Mouse (Mus musculus) limb, embryonic 11.5 days (tissue): ENCODE measurements around the gene Diras1. TPM values are rescaled to one million over a fixed set of nuclear protein-coding genes. Genes with fewer than 3 reads are reported as not detected.

Experiments used
- ATAC-seq: fragments of 200-750 bp; cut with Nextera tagmentation; 2 replicates; pipeline ENCODE4 v1.8.0; 2017; ENCODE audit warnings: low read depth; ENCODE audit not compliant: insufficient number of reproducible peaks, low FRiP score, low TSS enrichment
- DNase-seq: peaks from one replicate; pipeline ENCODE4 v3.0.0-alpha.2; 2015; ENCODE audit warnings: low spot score
- H3K27ac ChIP-seq: fragments of 300-500 bp; sonication (generic); replicated peaks from 2 replicates; pipeline ENCODE4 v1.5.1; 2014; ENCODE audit warnings: low read depth, mild to moderate bottlenecking, low read length
- H3K27me3 ChIP-seq: fragments of 300-500 bp; sonication (generic); 2 replicates; pipeline ENCODE4 v1.6.1; 2014; ENCODE audit warnings: mild to moderate bottlenecking, low read length, mixed read lengths; ENCODE audit not compliant: control insufficient read depth, insufficient read depth
- H3K36me3 ChIP-seq: fragments of 300-500 bp; sonication (generic); 2 replicates; pipeline ENCODE4 v1.6.1; 2014; ENCODE audit warnings: mild to moderate bottlenecking, low read length, moderate library complexity, mixed read lengths; ENCODE audit not compliant: control insufficient read depth, insufficient read depth
- H3K4me1 ChIP-seq: fragments of 300-500 bp; sonication (generic); 2 replicates; pipeline ENCODE4 v1.6.1; 2014; ENCODE audit warnings: low read length, mixed read lengths; ENCODE audit not compliant: control insufficient read depth, insufficient read depth
- H3K4me2 ChIP-seq: fragments of 300-500 bp; sonication (generic); 2 replicates; pipeline ENCODE4 v1.6.1; 2014; ENCODE audit warnings: low read depth, mild to moderate bottlenecking, moderate library complexity; ENCODE audit not compliant: severe bottlenecking
- H3K4me3 ChIP-seq: fragments of 300-500 bp; sonication (generic); 2 replicates; pipeline ENCODE4 v1.5.1; 2014; ENCODE audit warnings: low read depth, low read length
- H3K9ac ChIP-seq: fragments of 300-500 bp; sonication (generic); 2 replicates; pipeline ENCODE4 v1.6.1; 2014; ENCODE audit warnings: mild to moderate bottlenecking, low read length
- H3K9me3 ChIP-seq: fragments of 300-500 bp; sonication (generic); 2 replicates; pipeline ENCODE4 v1.6.1; 2016; ENCODE audit warnings: low read length; ENCODE audit not compliant: control insufficient read depth
- WGBS: fragments of 180-500 bp; shearing (Covaris S2); extraction: QIAGEN DNeasy Blood & Tissue Kit; methylation state at CpG from one replicate; pipeline ENCODE4 v1.1.7; 2014; 5-methylcytosine and 5-hydroxymethylcytosine counted together
- polyA plus RNA-seq: library from polyadenylated mRNA; unstranded; fragments of >200 nt; fragmentation: Nextera tagmentation; extraction: Ambion mirVana; gene quantifications from 2 replicates; pipeline ENCODE4 v1.2.1, GENCODE M21; 2014

Diras1 gene
- polyA plus RNA-seq, 1 experiment from 2014 or later, result 0.07 TPM

DNA sequence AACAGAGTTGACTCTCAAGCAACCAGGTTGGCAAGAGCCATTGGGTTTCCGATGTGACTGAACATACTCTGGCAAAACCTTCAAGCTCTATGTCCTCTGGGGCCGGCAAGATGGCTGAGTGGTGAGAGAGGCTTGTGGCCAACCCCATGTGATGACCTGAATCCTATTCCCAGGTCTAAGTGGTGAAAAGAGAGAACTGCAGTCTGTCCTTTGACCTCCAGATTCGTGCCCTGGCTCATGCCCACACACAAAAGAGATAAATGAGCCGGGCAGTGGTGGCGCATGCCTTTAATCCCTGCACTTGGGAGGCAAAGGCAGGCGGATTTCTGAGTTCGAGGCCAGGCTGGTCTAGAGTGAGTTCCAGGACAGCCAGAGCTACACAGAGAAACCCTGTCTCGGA lies 55.3 kb downstream of the Diras1 start:
- Histone ChIP-seq H3K4me1 (no peaks in the 10 kb centered on the region), H3K27me3 (no peaks in the 10 kb centered on the region), H3K9ac (no peak overlapping the region), H3K9me3 (no peaks in the 10 kb centered on the region), H3K4me2 (no peak overlapping the region), H3K36me3 (no peaks in the 10 kb centered on the region), H3K4me3 (no peak overlapping the region), H3K27ac (no peak overlapping the region)
- DNase-seq (no peak), ATAC-seq (no peak)
- WGBS, result 88% methylated on average over 8 of the region's 8 CpGs

Other genes starting within 250 kb of the Diras1 start
- 122 and 130 TPM in 2 replicates for gene Sf3a2, start 227.5 kb downstream of the Diras1 start, polyA plus RNA-seq
- 141 and 145 TPM in 2 replicates for gene Plekhj1, start 227.0 kb downstream of the Diras1 start, polyA plus RNA-seq
- gene Amh, start 220.4 kb downstream of the Diras1 start, polyA plus RNA-seq, result not detected in 2 replicates
- gene Jsrp1, start 212.2 kb downstream of the Diras1 start, polyA plus RNA-seq, result 0.40 and 0.96 TPM in 2 replicates
- 2,003 and 2,108 TPM in 2 replicates for gene Oaz1, start 199.0 kb downstream of the Diras1 start, polyA plus RNA-seq
- gene Lingo3, start 181.6 kb downstream of the Diras1 start, polyA plus RNA-seq, result 0.33 and 0.36 TPM in 2 replicates
- gene Lsm7, start 170.5 kb downstream of the Diras1 start, polyA plus RNA-seq, result 375 and 398 TPM in 2 replicates
- gene Sppl2b, start 170.4 kb downstream of the Diras1 start, polyA plus RNA-seq, result 26.8 and 28.1 TPM in 2 replicates
- not detected in 2 replicates for gene Tmprss9, start 153.8 kb downstream of the Diras1 start, polyA plus RNA-seq
- gene Timm13, start 124.7 kb downstream of the Diras1 start, polyA plus RNA-seq, result 336 and 355 TPM in 2 replicates
- 23.3 and 26.7 TPM in 2 replicates for gene Lmnb2, start 107.4 kb downstream of the Diras1 start, polyA plus RNA-seq
- gene Gadd45b, start 95.6 kb downstream of the Diras1 start, polyA plus RNA-seq, result 10.9 and 12.3 TPM in 2 replicates
- 4.6 and 4.8 TPM in 2 replicates for gene Gng7, start 10.7 kb downstream of the Diras1 start, polyA plus RNA-seq
- 7.8 and 7.9 TPM in 2 replicates for gene Slc39a3, start 11.8 kb upstream of the Diras1 start, polyA plus RNA-seq
- gene Sgta, start 34.5 kb upstream of the Diras1 start, polyA plus RNA-seq, result 219 and 221 TPM in 2 replicates
- gene Thop1, start 44.4 kb upstream of the Diras1 start, polyA plus RNA-seq, result 64.0 and 73.5 TPM in 2 replicates
- gene Creb3l3, start 73.2 kb upstream of the Diras1 start, polyA plus RNA-seq, result 0.27 and 0.28 TPM in 2 replicates
- gene Map2k2, start 80.3 kb upstream of the Diras1 start, polyA plus RNA-seq, result 230 and 239 TPM in 2 replicates
- 6.7 and 8.4 TPM in 2 replicates for gene Zbtb7a, start 109.6 kb upstream of the Diras1 start, polyA plus RNA-seq
- 53.3 and 56.9 TPM in 2 replicates for gene Pias4, start 142.3 kb upstream of the Diras1 start, polyA plus RNA-seq
- gene Eef2, start 151.0 kb upstream of the Diras1 start, polyA plus RNA-seq, result 428 TPM in 2 replicates
- gene Dapk3, start 157.3 kb upstream of the Diras1 start, polyA plus RNA-seq, result 43.3 and 49.1 TPM in 2 replicates
- gene 4930442H23Rik, start 158.2 kb upstream of the Diras1 start, polyA plus RNA-seq, result not detected in 2 replicates
- gene Nmrk2, start 176.4 kb upstream of the Diras1 start, polyA plus RNA-seq, result 0.08 TPM in 1 of 2 replicates, not detected in the other
- gene Atcay, start 205.2 kb upstream of the Diras1 start, polyA plus RNA-seq, result 0.11 and 0.27 TPM in 2 replicates
- 3.4 and 4.2 TPM in 2 replicates for gene Zfr2, start 207.5 kb upstream of the Diras1 start, polyA plus RNA-seq
- 1.2 and 2.3 TPM in 2 replicates for gene Matk, start 227.3 kb upstream of the Diras1 start, polyA plus RNA-seq
- gene Mrpl54, start 241.3 kb upstream of the Diras1 start, polyA plus RNA-seq, result 198 and 217 TPM in 2 replicates
- gene Apba3, start 241.3 kb upstream of the Diras1 start, polyA plus RNA-seq, result 45.3 and 46.3 TPM in 2 replicates